Mouse (Mus musculus): Measurements from ENCODE around the gene 1600012H06Rik. TPM values are rescaled to one million over a fixed set of nuclear protein-coding genes. Genes with fewer than 3 reads are reported as not detected.
A peak's percentile ranks its signal among the peaks of the same experiment; 100 is the strongest.
"Not testable (repeated sequence)": the region's sequence is repeated elsewhere in the genome, so short reads cannot be mapped to it uniquely, and the experiment has no call there.

The 1600012H06Rik gene
- polyA plus RNA-seq (2012; rRNA removed) = 40.8 and 55.5 TPM in 2 replicates

GRCm38 (mm10) chr17:14943009-14943728, at the start of gene 1600012H06Rik, which contains the start of gene Wdr27:
1600012H06Rik (plus strand) TSS chr17:14943184.
Wdr27 (minus strand) TSS chr17:14943158.
- DNase-seq (ENCODE audit: low spot score) = peak; percentile 97

- not testable (repeated sequence) for DNase-seq (ENCODE audit: low spot score)
Observed at GRCm38 (mm10) chr17:14895058-14895457, 47.9 kb upstream of the 1600012H06Rik start.

GRCm38 (mm10) chr17:14898972-14899371, 44.0 kb upstream of the 1600012H06Rik start:
- DNase-seq (ENCODE audit: low spot score) = no peak

- no peak for DNase-seq (ENCODE audit: low spot score)
Observed at GRCm38 (mm10) chr17:14903212-14903611, 39.8 kb upstream of the 1600012H06Rik start.

GRCm38 (mm10) chr17:14904206-14904605, 38.8 kb upstream of the 1600012H06Rik start:
- no peak for DNase-seq (ENCODE audit: low spot score)

GRCm38 (mm10) chr17:14904637-14905265, 38.2 kb upstream of the 1600012H06Rik start:
- no peak for DNase-seq (ENCODE audit: low spot score)

- peak; percentile 17 for DNase-seq (ENCODE audit: low spot score)
Observed at GRCm38 (mm10) chr17:14906611-14907010, 36.4 kb upstream of the 1600012H06Rik start.

- peak; percentile 13 for DNase-seq (ENCODE audit: low spot score)
Observed at GRCm38 (mm10) chr17:14907136-14907535, 35.8 kb upstream of the 1600012H06Rik start.

GRCm38 (mm10) chr17:14909331-14909730, 33.7 kb upstream of the 1600012H06Rik start:
- peak; percentile 11 for DNase-seq (ENCODE audit: low spot score)

GRCm38 (mm10) chr17:14910771-14911170, 32.2 kb upstream of the 1600012H06Rik start:
- peak; percentile 6 for DNase-seq (ENCODE audit: low spot score)

GRCm38 (mm10) chr17:14912420-14912819, 30.6 kb upstream of the 1600012H06Rik start:
- no peak for DNase-seq (ENCODE audit: low spot score)

GRCm38 (mm10) chr17:14912981-14913380, 30.0 kb upstream of the 1600012H06Rik start:
- peak; percentile 6 for DNase-seq (ENCODE audit: low spot score)

- peak; percentile 8 for DNase-seq (ENCODE audit: low spot score)
Observed at GRCm38 (mm10) chr17:14914401-14914800, 28.6 kb upstream of the 1600012H06Rik start.

- DNase-seq (ENCODE audit: low spot score) = no peak
Observed at GRCm38 (mm10) chr17:14917866-14918265, 25.1 kb upstream of the 1600012H06Rik start.

GRCm38 (mm10) chr17:14921582-14921981, 21.4 kb upstream of the 1600012H06Rik start:
- no peak for DNase-seq (ENCODE audit: low spot score)

GRCm38 (mm10) chr17:14927644-14928218, 15.3 kb upstream of the 1600012H06Rik start:
- no peak for DNase-seq (ENCODE audit: low spot score)

GRCm38 (mm10) chr17:14928631-14929030, 14.4 kb upstream of the 1600012H06Rik start:
- DNase-seq (ENCODE audit: low spot score) = no peak

GRCm38 (mm10) chr17:14930697-14931096, 12.3 kb upstream of the 1600012H06Rik start:
- no peak for DNase-seq (ENCODE audit: low spot score)

GRCm38 (mm10) chr17:14931469-14931868, 11.5 kb upstream of the 1600012H06Rik start:
- no peak for DNase-seq (ENCODE audit: low spot score)

- DNase-seq (ENCODE audit: low spot score) = not testable (repeated sequence)
Observed at GRCm38 (mm10) chr17:14935280-14935679, 7.7 kb upstream of the 1600012H06Rik start.

GRCm38 (mm10) chr17:14935841-14936605, 7.0 kb upstream of the 1600012H06Rik start:
- no peak for DNase-seq (ENCODE audit: low spot score)

GRCm38 (mm10) chr17:14942181-14942580, 803 bp upstream of the 1600012H06Rik start:
- DNase-seq (ENCODE audit: low spot score) = not testable (repeated sequence)
